Mouse (Mus musculus): Measurements from ENCODE around the gene Abat.
A peak's percentile ranks its signal among the peaks of the same experiment; 100 is the strongest.

The Abat gene

DNA sequence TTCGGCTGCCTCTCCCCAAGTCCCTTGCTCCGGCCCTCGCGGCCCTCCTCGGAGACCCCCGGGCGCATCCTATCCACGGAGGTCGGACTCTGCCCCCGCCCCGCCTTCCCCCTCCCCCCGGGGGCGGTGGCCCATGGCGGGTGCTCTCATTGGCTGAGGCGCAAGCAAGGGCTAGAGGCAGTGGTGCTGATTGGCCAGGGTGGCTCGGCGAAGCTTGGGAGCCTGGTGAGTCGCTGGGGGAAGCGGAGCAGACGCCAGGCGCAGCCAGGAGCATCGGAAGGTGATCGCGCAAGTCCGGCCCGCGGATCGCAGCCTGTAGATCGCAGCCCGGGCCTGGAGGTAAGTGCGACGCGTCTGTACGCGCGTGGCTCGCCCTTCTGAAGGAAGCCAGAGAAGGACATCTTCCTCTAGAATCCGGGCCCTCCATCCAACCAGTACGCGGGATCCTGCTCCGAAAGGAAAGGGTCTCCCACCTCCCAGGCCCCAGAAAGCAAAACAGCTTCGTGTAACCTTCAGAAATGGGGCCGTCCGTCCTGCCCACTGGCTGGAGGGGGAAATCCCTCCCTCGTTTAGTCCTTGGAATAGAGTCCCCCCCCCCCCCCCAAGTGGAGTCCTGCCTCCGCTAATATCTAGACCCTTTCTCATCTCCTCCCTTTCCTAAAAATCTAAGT lies at the start of gene Abat:
Gene Abat (plus strand): TSS at position 194 of the 671 bp plus-strand sequence.
- peak; percentile 91 to 93 for DNase-seq (ENCODE audit: low spot score in 2 of 2)

DNA sequence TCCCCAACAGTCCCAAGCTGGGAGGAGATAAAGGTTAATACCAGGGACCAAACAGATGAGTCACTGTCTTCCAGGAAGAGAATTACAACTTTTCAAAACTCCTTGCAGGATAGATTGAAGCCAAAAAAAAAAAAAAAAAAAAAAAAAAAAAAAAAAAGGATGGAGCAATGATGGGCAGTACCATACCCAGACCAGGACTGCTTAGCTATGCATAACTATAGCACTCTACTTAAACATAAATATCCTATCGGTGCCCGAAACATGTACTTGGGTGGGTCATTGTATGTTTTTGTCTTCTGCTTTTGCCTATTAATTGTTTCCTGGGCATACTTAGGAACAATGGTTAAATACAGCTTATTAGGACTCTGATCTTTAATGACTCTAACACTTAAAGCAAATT lies 43.1 kb upstream of the Abat start:
- no peak for DNase-seq (ENCODE audit: low spot score in 2 of 2)

DNA sequence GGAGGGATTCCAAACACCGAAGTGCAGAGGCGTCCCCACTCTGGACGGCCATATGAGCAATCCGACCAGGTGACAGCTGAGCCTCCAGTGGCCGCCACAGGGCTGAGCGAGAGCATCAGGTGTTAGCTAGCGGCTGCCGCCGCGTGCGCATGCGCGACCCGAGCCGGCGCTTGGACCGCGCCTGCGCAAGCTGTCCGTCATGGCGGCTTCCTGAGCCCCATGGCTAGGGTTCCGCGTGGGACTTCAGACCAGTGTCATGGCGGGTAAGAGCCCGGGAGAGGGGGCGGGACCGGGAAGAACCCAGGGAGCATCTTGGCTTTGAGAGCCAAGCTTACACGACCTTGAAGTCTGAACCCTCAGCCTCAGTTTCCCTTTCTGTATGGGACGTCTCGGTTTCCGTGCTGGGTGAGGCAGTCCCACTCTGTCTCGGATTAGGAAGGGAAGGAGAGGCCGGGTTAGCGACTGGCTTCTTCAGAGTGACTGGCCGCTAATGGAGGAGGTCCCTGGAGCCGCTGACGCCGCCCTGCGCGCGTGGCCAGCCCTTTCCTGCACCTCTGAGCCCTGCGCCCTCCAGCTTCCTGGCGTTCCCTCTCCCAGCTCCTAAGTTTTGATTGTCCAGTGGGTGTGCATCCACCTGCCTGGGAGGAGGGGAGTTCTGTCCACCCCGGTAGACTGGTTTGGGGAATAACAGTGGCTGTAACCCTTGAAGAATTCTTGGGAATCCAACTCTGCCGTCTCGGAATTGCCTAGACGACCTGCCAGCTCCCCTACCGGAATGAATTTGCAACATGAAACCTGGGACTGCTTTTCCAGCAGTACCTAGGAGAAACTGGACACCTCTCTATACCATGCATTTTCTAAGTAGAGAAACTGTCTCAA lies 42.4 kb upstream of the Abat start, which contains the start of gene Mettl22:
Gene Mettl22 (plus strand): TSS at position 186 of the 879 bp plus-strand sequence.
- DNase-seq (ENCODE audit: low spot score in 2 of 2): peak; percentile 86 to 90

DNA sequence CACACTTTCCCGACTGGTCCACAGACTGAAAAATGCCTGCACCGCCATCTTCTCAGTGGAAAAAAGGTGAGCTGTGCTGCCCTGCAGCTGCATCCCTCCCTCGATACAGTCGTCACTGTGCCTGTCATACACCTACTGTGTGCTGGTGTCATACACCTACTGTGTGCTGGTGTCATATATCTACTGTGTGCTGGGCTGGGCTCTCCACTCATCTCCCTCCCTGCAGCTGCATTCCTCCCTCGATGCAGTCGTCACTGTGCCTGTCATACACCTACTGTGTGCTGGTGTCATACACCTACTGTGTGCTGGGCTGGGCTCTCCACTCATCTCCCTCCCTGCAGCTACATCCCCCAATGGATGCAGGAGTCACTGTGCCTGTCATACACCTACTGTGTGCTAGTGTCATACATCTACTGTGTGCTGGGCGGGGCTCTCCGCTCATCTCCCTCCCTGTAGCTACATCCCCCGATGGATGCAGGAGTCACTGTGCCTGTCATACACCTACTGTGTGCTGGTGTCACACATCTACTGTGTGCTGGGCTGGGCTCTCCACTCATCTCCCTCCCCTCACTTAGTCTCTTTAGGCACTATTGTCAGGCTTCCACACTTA lies 25.7 kb upstream of the Abat start:
- no peak for DNase-seq (ENCODE audit: low spot score in 2 of 2)

DNA sequence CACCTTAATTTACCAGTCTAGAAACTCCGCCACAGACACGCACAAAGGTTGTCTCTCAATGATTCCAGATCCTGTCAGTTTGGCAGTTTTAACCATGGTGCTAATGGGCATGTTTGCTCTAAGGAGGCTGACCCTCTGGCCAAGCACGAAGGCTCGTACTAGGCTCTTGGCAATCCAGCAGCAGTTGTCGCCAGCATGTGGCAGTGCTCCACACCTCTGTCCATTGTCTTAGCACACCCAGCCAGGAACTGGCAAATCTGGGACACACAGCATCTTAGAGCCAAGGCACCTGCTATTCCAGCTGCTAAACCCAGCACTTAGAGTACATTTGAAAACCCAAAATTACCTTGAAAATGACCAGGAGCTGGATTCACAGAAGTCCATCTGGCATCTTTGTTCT lies 23.9 kb upstream of the Abat start:
- no peak for DNase-seq (ENCODE audit: low spot score in 2 of 2)

DNA sequence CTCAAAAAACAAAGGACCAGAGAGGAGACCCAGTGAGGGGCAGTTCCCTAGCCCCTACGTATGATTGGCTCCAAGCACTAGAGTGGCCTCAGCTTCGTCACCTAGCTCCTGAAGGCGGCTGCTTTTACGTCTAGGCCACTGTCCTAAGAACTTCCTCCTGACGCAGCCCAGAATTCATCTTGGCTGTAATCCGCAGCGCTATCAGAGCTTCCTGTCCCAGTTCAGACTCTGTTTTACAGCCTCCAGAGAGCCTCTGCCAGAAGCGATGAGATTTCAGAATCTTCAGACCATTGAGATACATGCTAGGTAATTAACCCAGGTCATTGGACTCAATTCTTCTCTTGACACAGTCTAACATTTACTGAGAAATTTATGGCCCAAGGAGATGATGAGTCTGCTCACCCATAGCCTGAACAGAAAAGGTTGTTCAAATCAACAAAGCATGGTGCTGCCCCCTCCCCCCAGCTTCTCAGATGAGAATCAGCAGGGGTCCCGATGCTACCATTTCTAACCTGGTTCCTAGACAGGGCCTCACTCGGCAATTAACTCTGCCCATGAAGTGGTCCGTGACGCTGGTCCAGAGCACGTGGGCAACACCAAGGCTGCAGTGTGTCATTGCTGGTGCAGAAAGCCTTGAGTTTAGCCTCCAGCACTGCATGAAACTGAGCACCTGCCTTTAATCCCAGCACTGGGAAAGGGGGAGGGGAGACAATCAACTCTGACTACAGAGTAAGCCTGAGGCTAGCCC lies 21.3 kb upstream of the Abat start:
- DNase-seq (ENCODE audit: low spot score in 2 of 2): no peak

DNA sequence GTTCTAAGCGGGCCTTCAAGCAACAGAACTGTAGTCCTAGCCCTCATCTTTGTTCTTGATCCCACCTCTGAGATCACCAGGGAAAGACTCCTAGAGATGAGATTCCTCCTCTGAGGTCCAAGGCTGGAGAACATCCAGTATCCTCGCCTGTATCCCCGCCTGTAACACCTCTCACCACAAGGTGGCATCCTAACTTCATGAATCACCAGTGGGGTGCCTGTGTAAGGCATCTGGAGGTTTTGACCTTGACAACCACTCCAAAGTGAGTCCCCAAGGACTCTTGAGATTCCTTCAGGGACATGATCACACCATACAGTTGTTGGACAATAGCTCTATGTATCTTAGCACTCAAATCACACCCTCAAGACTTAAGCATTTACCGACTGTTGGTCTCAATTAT lies 19.0 kb upstream of the Abat start:
- peak in 1 of 2 experiments; percentile 30 for DNase-seq (ENCODE audit: low spot score in 2 of 2)

DNA sequence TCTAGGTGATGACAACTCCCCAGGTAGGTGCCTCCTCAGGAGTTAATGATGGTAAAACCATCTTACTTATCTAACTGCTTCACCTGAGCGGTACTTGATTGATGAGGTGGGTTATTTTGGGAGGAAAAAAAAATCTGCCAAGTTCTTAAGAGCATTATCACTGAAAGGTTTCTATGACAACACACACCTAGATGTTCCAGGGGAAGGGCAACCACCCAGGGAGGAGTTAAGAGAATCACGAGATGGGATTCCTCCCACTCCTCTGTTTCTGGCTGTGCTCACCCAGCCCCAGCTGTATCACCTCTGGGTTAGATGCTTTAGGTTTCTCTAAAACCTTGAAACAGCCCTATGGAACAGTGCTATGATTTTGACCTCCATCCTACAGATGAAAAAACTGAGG lies 16.3 kb upstream of the Abat start:
- no peak for DNase-seq (ENCODE audit: low spot score in 2 of 2)

DNA sequence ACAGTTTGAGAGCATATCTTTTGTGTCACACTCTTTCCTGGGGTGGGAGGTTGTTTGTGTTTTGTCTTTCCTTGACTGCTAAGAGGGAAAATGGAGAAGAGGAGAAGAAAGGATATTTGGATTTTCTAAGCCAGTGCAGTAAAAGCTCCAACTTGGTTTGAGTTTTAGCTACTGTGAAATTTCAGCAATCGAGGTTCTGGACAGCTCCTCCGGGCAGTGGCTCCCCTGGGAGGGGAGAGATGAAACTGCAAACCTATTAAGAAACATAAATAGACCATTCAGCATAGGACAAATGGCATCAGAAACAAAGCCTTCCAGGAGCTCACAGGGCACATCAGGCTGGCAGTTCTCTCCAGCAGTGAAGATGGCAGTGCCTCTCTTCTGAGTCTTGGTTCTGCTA lies 9.0 kb upstream of the Abat start:
- no peak for DNase-seq (ENCODE audit: low spot score in 2 of 2)

DNA sequence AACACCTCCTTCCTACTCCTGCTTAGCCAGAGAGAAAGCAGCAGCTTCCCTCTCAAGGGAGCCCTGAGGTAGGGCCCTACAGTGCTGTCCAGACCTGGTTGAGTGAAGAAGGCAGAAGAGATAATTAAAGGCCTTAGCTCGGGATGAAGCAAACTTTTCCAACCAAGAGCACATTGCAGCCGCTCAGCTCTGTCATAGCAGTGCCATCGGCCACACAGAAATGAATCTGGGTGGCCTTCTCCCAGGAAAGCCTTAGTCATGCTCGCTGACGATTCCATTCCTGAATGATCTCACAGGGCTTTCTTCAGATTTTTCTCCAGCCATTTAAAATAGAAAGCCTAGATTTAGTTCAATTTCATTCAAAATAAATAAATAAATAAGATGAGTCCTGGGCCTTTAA lies 3.3 kb upstream of the Abat start:
- DNase-seq (ENCODE audit: low spot score in 2 of 2): no peak

DNA sequence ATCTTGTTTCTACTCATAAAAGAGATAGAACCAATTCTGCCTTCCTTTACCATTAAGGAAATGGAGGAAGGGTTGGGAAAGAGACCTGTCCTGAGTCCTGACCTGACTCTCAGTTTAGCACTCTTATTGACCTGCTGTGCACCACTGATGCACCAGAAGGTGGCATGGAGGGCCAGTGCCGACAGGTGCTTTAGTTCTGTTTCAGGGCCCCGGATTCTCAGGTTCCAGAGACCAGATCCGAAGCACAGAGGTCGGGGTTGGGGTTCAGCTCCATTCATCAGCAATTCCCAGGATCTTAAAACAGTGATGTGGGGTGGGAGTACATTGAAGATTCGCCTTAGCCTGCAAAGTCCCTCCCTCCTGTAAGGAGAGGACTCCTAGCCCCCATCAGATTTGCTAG lies 399 bp upstream of the Abat start:
- no peak for DNase-seq (ENCODE audit: low spot score in 2 of 2)

DNA sequence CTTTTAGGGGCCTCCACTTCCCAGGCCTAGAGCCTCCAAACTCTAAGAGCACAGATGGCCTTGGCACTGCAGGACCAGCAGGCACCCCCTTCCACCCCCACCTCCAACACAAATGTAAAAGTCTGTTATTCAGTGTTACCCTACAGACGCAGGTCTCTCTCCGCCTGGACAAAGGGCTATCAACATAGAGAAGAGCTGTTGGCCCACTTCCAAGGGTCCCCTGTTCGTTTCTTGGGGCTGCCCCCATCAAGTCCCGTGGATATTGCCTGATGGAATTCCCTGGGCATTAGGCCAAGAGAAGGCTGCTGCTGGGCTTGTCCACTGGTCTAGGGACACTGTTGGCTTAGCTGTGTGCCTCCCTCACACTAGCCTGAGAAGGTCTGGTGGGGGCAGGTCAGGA lies 951 bp downstream of the Abat start:
- no peak for DNase-seq (ENCODE audit: low spot score in 2 of 2)

DNA sequence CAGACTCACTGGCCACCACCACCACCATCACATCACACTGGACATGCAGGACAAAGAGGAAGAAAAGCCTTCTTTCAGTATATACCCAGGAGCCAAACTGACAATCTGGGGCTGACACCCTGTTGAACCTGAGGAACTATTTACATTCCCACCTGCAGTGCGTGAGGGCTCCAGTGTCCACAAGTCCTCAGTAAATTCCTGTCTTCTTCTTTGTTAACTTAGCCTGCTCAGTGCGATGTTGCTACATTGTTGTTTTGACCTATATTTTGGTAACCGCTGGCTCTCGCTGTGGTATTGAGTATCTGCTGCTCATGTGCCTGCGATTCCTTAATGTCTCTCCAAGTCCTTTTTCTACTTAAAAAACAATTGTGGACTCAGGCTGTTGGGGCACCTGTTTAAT lies 7.3 kb downstream of the Abat start:
- no peak for DNase-seq (ENCODE audit: low spot score in 2 of 2)

DNA sequence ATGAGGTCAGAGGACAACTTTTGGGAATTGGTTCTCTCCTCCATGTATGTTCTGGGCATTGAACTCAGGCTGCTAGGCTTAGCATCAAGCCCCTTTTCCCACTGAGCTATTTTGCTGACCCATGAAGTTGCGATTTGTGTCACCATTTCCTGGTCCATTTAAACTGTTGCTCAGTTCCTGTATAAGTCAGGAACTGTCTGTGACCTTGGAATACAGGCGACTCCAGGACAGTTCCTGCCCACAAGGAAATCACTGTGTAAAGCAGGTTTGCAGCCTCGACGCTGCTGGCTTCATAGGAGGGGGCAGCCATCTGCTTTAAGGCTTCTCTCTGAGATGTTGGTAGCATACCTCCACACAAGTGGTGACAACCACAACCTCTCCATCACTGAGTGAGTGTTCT lies 8.1 kb downstream of the Abat start:
- DNase-seq (ENCODE audit: low spot score in 2 of 2): no peak

DNA sequence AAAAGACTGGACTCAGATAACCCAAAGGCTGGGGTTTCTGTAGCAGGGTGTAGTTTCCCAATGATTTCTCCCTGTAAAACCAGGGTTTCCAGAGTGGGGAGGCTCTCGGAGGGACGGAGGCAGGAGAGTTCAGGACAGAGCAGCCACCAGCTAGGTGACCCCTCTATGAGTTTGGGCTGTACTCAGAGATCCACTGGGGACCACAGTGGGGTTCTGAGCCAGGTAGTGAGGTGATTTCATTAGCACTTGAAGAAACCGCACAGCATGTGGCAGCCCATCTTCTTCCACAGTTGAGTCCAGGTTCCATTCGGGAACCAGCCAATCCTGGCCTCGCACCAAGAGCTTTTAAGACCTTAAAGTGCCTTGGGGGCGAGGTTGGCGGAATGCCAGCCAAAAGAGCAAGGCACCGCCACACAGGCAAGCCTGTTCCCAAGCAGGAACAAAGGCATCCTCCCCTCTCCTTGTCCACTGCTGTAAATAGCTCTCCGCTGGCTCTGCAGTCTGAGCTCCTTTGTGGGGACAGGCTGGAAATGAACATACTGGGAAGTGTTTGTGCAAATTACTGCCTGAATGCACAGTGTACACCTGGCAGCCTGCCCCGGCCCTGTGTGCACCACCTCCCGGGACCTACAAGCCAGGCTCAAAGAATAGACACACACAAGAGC lies 10.4 kb downstream of the Abat start:
- peak; percentile 34 to 44 for DNase-seq (ENCODE audit: low spot score in 2 of 2)

DNA sequence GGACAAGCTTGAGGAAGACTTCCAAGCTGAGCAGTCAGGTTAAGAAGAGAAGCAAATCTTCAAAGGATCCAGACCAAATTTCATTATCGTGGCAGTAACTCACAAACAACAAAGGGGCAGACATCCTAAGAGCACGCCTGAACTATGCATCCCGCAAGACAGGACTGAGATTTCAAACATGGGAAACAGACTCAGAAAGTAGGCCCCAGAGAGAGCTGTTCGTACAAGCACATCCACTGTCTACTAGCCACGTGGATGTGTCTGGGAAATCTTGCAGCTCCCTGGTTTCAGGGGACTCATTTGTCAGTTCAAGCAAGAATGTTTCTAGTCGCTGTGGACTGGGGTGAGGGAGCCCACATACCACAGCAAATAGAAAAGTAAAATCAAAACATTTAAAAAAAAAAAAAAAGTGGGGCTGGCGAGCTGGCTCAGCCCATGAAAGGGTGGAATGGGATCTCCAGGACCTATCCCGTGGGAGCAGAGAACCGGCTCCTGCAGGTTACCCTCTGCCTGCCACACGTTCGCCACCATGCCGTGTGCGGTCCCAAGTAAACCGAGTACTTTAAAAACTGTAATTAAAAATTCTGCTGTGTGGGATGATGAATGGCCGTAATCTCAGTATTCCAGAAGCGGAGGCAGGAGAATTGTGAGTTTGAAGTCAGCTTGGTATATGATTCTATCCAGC lies 11.1 kb downstream of the Abat start:
- DNase-seq (ENCODE audit: low spot score in 2 of 2): no peak

DNA sequence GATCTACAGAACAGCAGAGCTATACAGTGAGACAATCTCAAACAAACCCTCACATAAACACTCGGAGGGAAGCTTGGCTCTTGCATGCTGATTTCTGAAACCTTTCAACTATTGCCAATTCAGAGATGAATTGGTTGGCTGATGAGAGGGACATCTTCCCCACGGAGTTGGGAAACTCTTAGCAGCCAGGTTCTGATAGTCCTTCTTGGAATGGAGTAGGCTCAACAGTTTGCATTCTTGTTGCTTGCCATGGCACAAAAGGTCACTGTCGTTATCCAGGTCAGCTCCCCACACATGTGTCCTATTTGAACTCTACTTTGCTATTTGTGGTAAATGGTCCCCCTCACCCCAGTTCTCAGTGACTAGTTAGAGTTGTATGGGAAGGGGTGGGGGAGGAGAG lies 12.1 kb downstream of the Abat start:
- DNase-seq (ENCODE audit: low spot score in 2 of 2): no peak

DNA sequence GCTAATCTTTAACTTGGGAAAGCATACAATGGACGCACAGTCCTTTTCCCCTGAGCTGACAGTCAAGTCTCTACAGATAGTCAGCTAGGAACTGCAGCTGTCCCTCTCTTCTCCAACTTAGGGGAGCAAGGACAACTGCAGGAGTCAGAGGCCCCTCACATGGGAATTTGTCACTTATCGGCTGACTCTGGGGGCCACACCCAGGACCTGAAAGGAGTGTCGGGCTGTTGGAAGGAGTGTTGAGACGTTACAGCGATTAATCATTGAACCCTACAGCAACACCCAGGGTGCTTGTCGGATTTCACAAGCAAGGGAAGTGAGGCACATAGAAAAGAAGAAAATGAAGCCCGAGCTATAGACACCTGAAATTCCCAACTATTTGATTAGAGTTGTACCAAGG lies 12.6 kb downstream of the Abat start:
- no peak for DNase-seq (ENCODE audit: low spot score in 2 of 2)

DNA sequence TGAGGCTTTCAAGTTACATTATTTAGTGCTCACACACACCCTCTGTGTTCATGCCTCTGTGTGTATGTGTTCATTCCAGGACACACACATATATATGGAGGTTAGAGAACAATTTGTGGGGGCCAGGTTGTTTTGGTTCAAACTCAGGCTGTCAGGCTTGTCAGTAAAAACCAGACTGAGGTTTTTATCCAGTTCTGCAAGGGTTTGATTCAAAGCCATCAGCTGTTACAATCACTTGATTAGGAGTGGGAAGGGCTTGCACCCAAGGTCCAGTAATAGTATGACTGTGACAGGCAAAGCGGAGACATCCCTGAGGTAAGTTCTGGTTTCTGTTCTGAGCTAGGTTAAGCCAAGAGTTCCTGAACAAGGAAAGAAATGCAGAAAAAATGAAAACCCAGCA lies 16.2 kb downstream of the Abat start:
- no peak for DNase-seq (ENCODE audit: low spot score in 2 of 2)

DNA sequence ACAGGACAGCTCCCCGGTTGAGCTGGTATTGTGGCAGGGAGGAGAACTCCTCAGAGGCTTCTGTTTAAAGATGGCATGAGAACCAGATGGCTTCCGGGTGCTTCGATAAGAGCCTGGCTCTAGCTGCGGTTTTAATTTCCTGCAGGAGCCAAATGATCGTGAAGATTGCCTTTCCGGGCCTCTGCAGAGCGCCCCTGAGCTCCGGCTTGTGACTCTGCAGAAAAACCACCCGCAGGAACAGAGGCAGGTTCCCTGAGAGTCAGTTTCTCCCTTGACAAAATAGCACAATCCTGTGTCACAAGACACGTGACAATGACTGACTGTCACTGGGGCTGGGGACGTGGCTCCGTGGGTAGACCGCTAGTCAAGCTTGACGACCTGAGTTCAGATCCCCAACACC lies 16.8 kb downstream of the Abat start:
- DNase-seq (ENCODE audit: low spot score in 2 of 2): no peak

DNA sequence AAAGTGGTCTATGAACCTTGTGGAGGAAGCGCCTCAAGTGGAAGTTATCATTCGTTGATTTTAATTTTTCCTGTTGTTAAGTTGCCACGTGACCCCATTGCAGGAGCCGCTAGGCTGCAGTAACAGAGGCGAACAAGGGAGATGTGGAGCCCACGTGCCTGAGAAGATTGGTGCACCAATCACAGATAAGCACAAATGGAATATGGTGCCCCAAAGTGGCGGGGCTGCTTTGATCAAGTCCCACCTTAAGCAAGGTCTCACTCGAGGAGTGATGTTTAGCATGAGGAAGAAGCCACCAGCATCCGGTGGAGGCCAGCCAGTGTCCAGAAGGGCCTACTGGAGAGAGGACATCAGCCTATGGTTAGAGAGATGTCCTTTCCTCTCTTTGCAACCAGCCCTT lies 19.2 kb downstream of the Abat start:
- DNase-seq (ENCODE audit: low spot score in 2 of 2): no peak
